Comparison of ENCODE assay signal across 8 mouse cellular contexts in genomic region chr11:48817794-48818193, GRCm38 (mm10). TPM values are rescaled to one million over a fixed set of nuclear protein-coding genes. Genes with fewer than 3 reads are reported as not detected.
DNase-seq lines count a peak whose midpoint lies in the region; ATAC-seq and TF ChIP-seq lines count a peak whose summit lies in the region.

No protein-coding gene starts in this region.

- TF ChIP-seq POLR2A in kidney, adult 2 months (IDR thresholded peaks at IDR 0.05; ENCODE audit: low read depth, low read length) = no peak

- DNase-seq in kidney, adult 2 months = no peak
- no peak for DNase-seq in kidney, postnatal 4 days
- peak; percentile 53 for DNase-seq in MN1 (ENCODE audit: low spot score)
- DNase-seq in midbrain, embryonic 14.5 days = no peak
- no peak for DNase-seq in retina, embryonic 14.5 days (ENCODE audit: low spot score)
- DNase-seq in left cerebral cortex, adult 9 months (ENCODE audit: low spot score in 2 of 2) = no peak

- H3K27me3 ChIP-seq in kidney, adult 2 months (replicated peaks; ENCODE audit: control insufficient read depth, insufficient read depth, low read length) = no peaks in the 10 kb centered on the region
- peaks cover 9% of the 10 kb centered on the region for H3K27me3 ChIP-seq in hindbrain, embryonic 13.5 days
- no peaks in the 10 kb centered on the region for H3K27me3 ChIP-seq in midbrain, embryonic 14.5 days (ENCODE audit: control insufficient read depth, insufficient read depth, low read length)

- peak overlapping the region; percentile 98 for H3K4me3 ChIP-seq in kidney, adult 2 months (ENCODE audit: insufficient read depth, low read depth, low read length)
- H3K4me3 ChIP-seq in hindbrain, embryonic 13.5 days = peak overlapping the region; percentile 76
- peak overlapping the region; percentile 74 for H3K4me3 ChIP-seq in midbrain, embryonic 14.5 days (replicated peaks; ENCODE audit: low read depth, low read length)

- peak overlapping the region; percentile 98 for H3K27ac ChIP-seq in kidney, adult 2 months (ENCODE audit: insufficient read depth, low read depth, low read length)
- H3K27ac ChIP-seq in hindbrain, embryonic 13.5 days = peak overlapping the region; percentile 97
- H3K27ac ChIP-seq in midbrain, embryonic 14.5 days (replicated peaks; ENCODE audit: low read depth, low read length) = peak overlapping the region; percentile 95

- peaks cover 12% of the 10 kb centered on the region for H3K4me1 ChIP-seq in kidney, adult 2 months (ENCODE audit: control insufficient read depth, insufficient read depth, low read length)
- peaks cover 33% of the 10 kb centered on the region for H3K4me1 ChIP-seq in hindbrain, embryonic 13.5 days (replicated peaks)
- H3K4me1 ChIP-seq in midbrain, embryonic 14.5 days (ENCODE audit: control insufficient read depth, insufficient read depth, low read length) = peaks cover 19% of the 10 kb centered on the region

- H3K9ac ChIP-seq in hindbrain, embryonic 13.5 days = peak overlapping the region; percentile 82
- H3K9ac ChIP-seq in midbrain, embryonic 14.5 days (replicated peaks; ENCODE audit: low read length) = peak overlapping the region; percentile 81

- no peaks in the 10 kb centered on the region for H3K9me3 ChIP-seq in hindbrain, embryonic 13.5 days
- H3K9me3 ChIP-seq in midbrain, embryonic 14.5 days (ENCODE audit: control insufficient read depth, low read length) = no peaks in the 10 kb centered on the region

- ATAC-seq in hindbrain, embryonic 13.5 days (ENCODE audit: low FRiP score) = no peak
- ATAC-seq in midbrain, embryonic 14.5 days (ENCODE audit: low FRiP score, low TSS enrichment) = no peak
- no peak for ATAC-seq in inflammation-experienced regulatory T-cells, adult 6 months

- no peak for TF ChIP-seq CTCF in kidney, adult 2 months (conservative IDR thresholded peaks at IDR 0.05; ENCODE audit: insufficient read depth, insufficient read length, low read depth, low read length)

- H3K36me3 ChIP-seq in kidney, adult 2 months (ENCODE audit: control insufficient read depth, insufficient read depth, low read length) = no peaks in the 10 kb centered on the region
- H3K36me3 ChIP-seq in hindbrain, embryonic 13.5 days = peaks cover 8% of the 10 kb centered on the region; the same call in 1 of the 2 replicates
- H3K36me3 ChIP-seq in midbrain, embryonic 14.5 days (ENCODE audit: control insufficient read depth, insufficient read depth, low read length) = peaks cover 18% of the 10 kb centered on the region; the same call in 1 of the 2 replicates

- peak overlapping the region; percentile 81 for H3K4me2 ChIP-seq in hindbrain, embryonic 13.5 days
- peak overlapping the region; percentile 72 for H3K4me2 ChIP-seq in midbrain, embryonic 14.5 days (ENCODE audit: low read length)

- 3% methylated on average over 9 of the region's 9 CpGs for WGBS in kidney, adult 2 months
- 10% methylated on average over 9 of the region's 9 CpGs for WGBS in hindbrain, embryonic 13.5 days
- WGBS in midbrain, embryonic 14.5 days = 8% methylated on average over 9 of the region's 9 CpGs

RNA-seq across cellular contexts. Expression of gene Trim41, which starts 0.6 kb away (rescaled TPM):
- polyA plus RNA-seq in kidney, adult 2 months (2012; rRNA removed) = 26.3 and 27.3 TPM in 2 replicates
- polyA plus RNA-seq in hindbrain, embryonic 13.5 days (2015; fragmentation: Nextera tagmentation; extraction: Ambion mirVana) = 7.5 TPM in 2 replicates
- polyA plus RNA-seq in midbrain, embryonic 14.5 days (2014; fragmentation: Nextera tagmentation; extraction: Ambion mirVana) = 6.3 and 8.4 TPM in 2 replicates
- polyA plus RNA-seq in inflammation-experienced regulatory T-cells, adult 6 months (2017; shearing (Covaris generic)) = 1 to 10 TPM; 2.5 to 4.6 (median 3.3) TPM

RNA-seq across cellular contexts. Expression of gene Trim7, which starts 8.1 kb away (rescaled TPM):
- 80.3 and 98.8 TPM in 2 replicates for polyA plus RNA-seq in kidney, adult 2 months (2012; rRNA removed)
- 1.0 and 2.8 TPM in 2 replicates for polyA plus RNA-seq in hindbrain, embryonic 13.5 days (2015; fragmentation: Nextera tagmentation; extraction: Ambion mirVana)
- polyA plus RNA-seq in midbrain, embryonic 14.5 days (2014; fragmentation: Nextera tagmentation; extraction: Ambion mirVana) = 0.75 and 1.6 TPM in 2 replicates
- 1 to 10 TPM in 2 of 3 experiments, under 1 TPM in 1; 0.58 to 2.1 (median 1.1) TPM for polyA plus RNA-seq in inflammation-experienced regulatory T-cells, adult 6 months (2017; shearing (Covaris generic))

RNA-seq across cellular contexts. Expression of gene Gm12184, which starts 8.7 kb away (rescaled TPM):
- 9.7 and 10.4 TPM in 2 replicates for polyA plus RNA-seq in kidney, adult 2 months (2012; rRNA removed)
- polyA plus RNA-seq in hindbrain, embryonic 13.5 days (2015; fragmentation: Nextera tagmentation; extraction: Ambion mirVana) = 2.8 and 4.4 TPM in 2 replicates
- polyA plus RNA-seq in midbrain, embryonic 14.5 days (2014; fragmentation: Nextera tagmentation; extraction: Ambion mirVana) = 3.2 and 4.5 TPM in 2 replicates
- polyA plus RNA-seq in inflammation-experienced regulatory T-cells, adult 6 months (2017; shearing (Covaris generic)) = 1 to 10 TPM; 1.3 to 2.8 (median 2.5) TPM

RNA-seq across cellular contexts. Expression of gene Rack1, which starts 17.7 kb away (rescaled TPM):
- polyA plus RNA-seq in kidney, adult 2 months (2012; rRNA removed) = 1,151 and 1,243 TPM in 2 replicates
- polyA plus RNA-seq in hindbrain, embryonic 13.5 days (2015; fragmentation: Nextera tagmentation; extraction: Ambion mirVana) = 444 and 448 TPM in 2 replicates
- polyA plus RNA-seq in midbrain, embryonic 14.5 days (2014; fragmentation: Nextera tagmentation; extraction: Ambion mirVana) = 505 and 506 TPM in 2 replicates
- polyA plus RNA-seq in inflammation-experienced regulatory T-cells, adult 6 months (2017; shearing (Covaris generic)) = 1,000 to 10,000 TPM; 1,163 to 1,603 (median 1,351) TPM

RNA-seq across cellular contexts. Expression of gene Irgm1, which starts 53.7 kb away (rescaled TPM):
- 24.4 and 28.2 TPM in 2 replicates for polyA plus RNA-seq in kidney, adult 2 months (2012; rRNA removed)
- 2.7 and 2.8 TPM in 2 replicates for polyA plus RNA-seq in hindbrain, embryonic 13.5 days (2015; fragmentation: Nextera tagmentation; extraction: Ambion mirVana)
- polyA plus RNA-seq in midbrain, embryonic 14.5 days (2014; fragmentation: Nextera tagmentation; extraction: Ambion mirVana) = 1.4 and 5.0 TPM in 2 replicates
- 100 to 1,000 TPM; 172 to 210 (median 188) TPM for polyA plus RNA-seq in inflammation-experienced regulatory T-cells, adult 6 months (2017; shearing (Covaris generic))

Comparison
In these comparisons a context has a peak if more than half of its experiments do, and no peak if none do; other contexts are left out.
1. RNA of gene Trim7, which starts 8.1 kb away (polyA plus RNA-seq): 80.3 to 98.8 TPM in kidney, adult 2 months; 0.58 to 2.1 TPM in inflammation-experienced regulatory T-cells, adult 6 months, 1.0 to 2.8 TPM in hindbrain, embryonic 13.5 days and 0.75 to 1.6 TPM in midbrain, embryonic 14.5 days; every median in the first group is over 10 times any median in the second.
2. Peak in every context shown above with its lines, with median percentiles within 50 percentile points of each other: H3K27ac ChIP-seq and H3K4me3 ChIP-seq.